Mouse (Mus musculus) hindbrain, embryonic 15.5 days (tissue): ENCODE measurements around the gene Ano4. TPM values are rescaled to one million over a fixed set of nuclear protein-coding genes. Genes with fewer than 3 reads are reported as not detected.

Experiments used
- ATAC-seq: fragments of 200-750 bp; cut with Nextera tagmentation; 2 replicates; pipeline ENCODE4 v1.8.0; 2017; ENCODE audit warnings: low read depth, moderate number of reproducible peaks, moderate TSS enrichment; ENCODE audit not compliant: low FRiP score
- H3K27ac ChIP-seq: fragments of 300-500 bp; sonication (generic); replicated peaks from 2 replicates; pipeline ENCODE4 v1.5.1; 2015; ENCODE audit warnings: mild to moderate bottlenecking, inconsistent platforms
- H3K27me3 ChIP-seq: fragments of 300-500 bp; sonication (generic); 2 replicates; pipeline ENCODE4 v1.6.1; 2015; ENCODE audit warnings: control low read depth, inconsistent platforms
- H3K36me3 ChIP-seq: fragments of 300-500 bp; sonication (generic); 2 replicates; pipeline ENCODE4 v1.6.1; 2015; ENCODE audit warnings: control low read depth, inconsistent platforms
- H3K4me1 ChIP-seq: fragments of 300-500 bp; sonication (generic); replicated peaks from 2 replicates; pipeline ENCODE4 v1.6.1; 2015; ENCODE audit warnings: control low read depth, inconsistent platforms
- H3K4me2 ChIP-seq: fragments of 300-500 bp; sonication (generic); 2 replicates; pipeline ENCODE4 v1.6.1; 2015; ENCODE audit warnings: moderate library complexity, mild to moderate bottlenecking, inconsistent platforms
- H3K4me3 ChIP-seq: fragments of 300-500 bp; sonication (generic); 2 replicates; pipeline ENCODE4 v1.5.1; 2015; ENCODE audit warnings: mild to moderate bottlenecking, inconsistent platforms
- H3K9ac ChIP-seq: fragments of 300-500 bp; sonication (generic); 2 replicates; pipeline ENCODE4 v1.6.1; 2015; ENCODE audit warnings: inconsistent platforms
- H3K9me3 ChIP-seq: fragments of 300-500 bp; sonication (generic); 2 replicates; pipeline ENCODE4 v1.6.1; 2016; ENCODE audit warnings: control low read depth, inconsistent platforms
- WGBS: fragments of 180-500 bp; shearing (Covaris S2); methylation state at CpG from one replicate; pipeline ENCODE4 v1.1.7; 2015; 5-methylcytosine and 5-hydroxymethylcytosine counted together
- polyA plus RNA-seq: library from polyadenylated mRNA; unstranded; fragments of >200 nt; fragmentation: Nextera tagmentation; extraction: Ambion mirVana; gene quantifications from 2 replicates; pipeline ENCODE4 v1.2.1, GENCODE M21; 2015

The Ano4 gene
- polyA plus RNA-seq, 1 experiment from 2014 or later: 10.1 TPM

DNA sequence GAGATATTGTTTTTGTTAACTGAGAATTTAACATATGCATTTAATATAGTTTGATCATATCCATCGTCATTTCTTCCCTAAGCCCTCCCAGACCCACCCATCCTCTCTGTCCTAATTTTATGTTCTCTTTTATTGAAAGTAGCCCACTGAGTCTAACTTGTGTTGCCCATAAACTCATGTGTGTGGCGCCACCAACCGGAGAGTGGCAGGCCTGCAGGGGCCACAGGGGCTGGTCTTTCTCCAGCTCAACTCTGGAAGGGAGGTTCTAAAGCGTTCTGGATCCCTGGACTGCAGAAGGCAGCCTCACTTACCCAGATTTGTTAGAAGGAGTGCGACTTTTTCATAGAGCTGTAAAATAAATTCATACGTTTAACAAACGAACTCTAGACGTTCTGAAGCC is 361.1 kb downstream of the Ano4 start:
- Histone ChIP-seq H3K4me3 (no peak overlapping the region), H3K9me3 (no peaks in the 10 kb centered on the region), H3K9ac (no peak overlapping the region), H3K27me3 (no peaks in the 10 kb centered on the region), H3K36me3 (no peaks in the 10 kb centered on the region), H3K4me2 (no peak overlapping the region), H3K4me1 (no peaks in the 10 kb centered on the region), H3K27ac (no peak overlapping the region)
- ATAC-seq: no peak
- 31% methylated on average over 8 of the region's 8 CpGs for WGBS

DNA sequence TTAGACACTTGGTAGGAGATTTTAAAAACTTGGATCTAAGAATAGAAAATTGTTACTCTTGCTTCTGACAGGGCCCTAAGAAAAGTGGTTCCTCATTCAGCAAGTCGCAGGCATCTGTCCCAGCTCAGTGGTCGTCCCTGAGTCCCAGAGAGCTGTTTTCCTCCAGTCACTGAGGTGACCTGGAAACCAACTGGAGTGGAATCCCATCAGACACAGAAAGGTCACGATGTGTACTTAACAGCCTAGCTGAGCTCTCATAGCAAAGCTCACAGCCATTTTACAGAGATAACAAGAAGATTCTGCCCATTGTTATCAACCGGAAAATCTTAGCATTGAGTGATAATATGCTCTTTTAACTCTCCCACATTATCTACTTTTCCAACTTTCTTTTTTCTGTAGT is 365.1 kb downstream of the Ano4 start:
- 70% methylated on average over 4 of the region's 4 CpGs for WGBS
- H3K27ac ChIP-seq: no peak overlapping the region
- H3K4me2 ChIP-seq: no peak overlapping the region
- no peaks in the 10 kb centered on the region for H3K27me3 ChIP-seq
- H3K9me3 ChIP-seq: no peaks in the 10 kb centered on the region
- no peaks in the 10 kb centered on the region for H3K4me1 ChIP-seq
- no peak overlapping the region for H3K4me3 ChIP-seq
- no peaks in the 10 kb centered on the region for H3K36me3 ChIP-seq
- ATAC-seq: no peak
- H3K9ac ChIP-seq: no peak overlapping the region

DNA sequence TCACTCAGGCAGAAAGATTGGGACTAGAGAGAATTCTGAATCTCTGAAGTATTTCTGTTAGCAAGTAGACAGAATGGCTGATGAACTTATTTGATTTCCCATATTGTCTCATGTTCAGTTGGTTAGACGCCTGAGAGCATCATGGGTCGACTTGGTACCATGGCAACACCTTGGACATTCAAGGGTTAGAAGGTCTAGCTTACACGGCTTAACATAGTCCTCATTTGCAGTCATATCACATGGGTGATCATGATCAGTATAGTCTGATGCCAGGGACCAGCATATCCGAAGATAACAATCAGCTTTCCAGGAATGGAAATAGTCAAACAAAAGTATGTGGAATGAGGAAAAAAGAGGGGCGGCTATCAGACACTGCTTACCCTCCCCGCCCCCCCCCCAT is 365.6 kb downstream of the Ano4 start:
- Histone ChIP-seq H3K4me1 (no peaks in the 10 kb centered on the region), H3K9ac (no peak overlapping the region), H3K4me2 (no peak overlapping the region), H3K27ac (no peak overlapping the region), H3K9me3 (no peaks in the 10 kb centered on the region), H3K27me3 (no peaks in the 10 kb centered on the region), H3K36me3 (no peaks in the 10 kb centered on the region), H3K4me3 (no peak overlapping the region)
- WGBS: 63% methylated on average over 6 of the region's 6 CpGs
- ATAC-seq: no peak

DNA sequence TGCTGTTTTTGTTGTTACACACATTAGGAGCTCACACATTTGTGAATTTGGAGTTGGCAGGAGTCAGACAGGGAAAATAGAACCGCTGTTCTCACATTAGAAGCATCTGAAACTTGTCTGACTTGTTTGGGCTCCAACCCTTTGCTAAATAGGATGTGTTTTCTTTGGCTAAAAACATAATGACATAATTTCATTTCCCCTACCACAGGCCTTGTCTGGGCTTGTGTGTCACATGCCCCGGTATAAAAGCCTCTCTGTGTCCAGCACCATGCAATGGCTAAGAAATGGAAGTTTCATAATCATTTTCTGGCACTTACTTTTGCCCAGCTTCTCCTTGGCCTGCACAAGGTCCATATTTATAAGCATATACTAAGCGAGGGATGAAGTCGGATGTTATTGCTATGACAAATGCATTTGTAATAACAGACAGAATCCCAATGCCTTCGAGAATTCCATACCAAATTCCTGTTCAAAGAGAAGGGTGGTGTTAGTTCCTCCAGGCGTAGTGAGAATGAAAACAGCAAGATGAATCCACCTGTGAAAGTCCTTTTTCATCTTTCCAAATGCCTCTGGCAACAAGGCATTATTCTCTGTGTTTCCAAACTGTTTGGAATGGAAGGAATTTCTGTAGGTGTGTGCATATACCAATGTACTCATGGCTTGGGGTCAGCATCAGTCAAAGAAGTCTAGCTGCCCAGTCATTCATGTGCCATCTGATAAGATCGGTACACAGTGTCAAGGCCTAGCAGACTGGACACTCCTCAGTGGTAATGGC is 373.4 kb downstream of the Ano4 start:
- Histone ChIP-seq H3K27ac (no peak overlapping the region), H3K4me3 (no peak overlapping the region), H3K27me3 (no peaks in the 10 kb centered on the region), H3K9me3 (no peaks in the 10 kb centered on the region), H3K4me1 (no peaks in the 10 kb centered on the region), H3K4me2 (no peak overlapping the region), H3K36me3 (0 out of 2 replicates have a peak, but pooled peaks cover 3% of the 10 kb centered on the region), H3K9ac (no peak overlapping the region)
- ATAC-seq: no peak
- WGBS: 87% methylated on average over 7 of the region's 7 CpGs

DNA sequence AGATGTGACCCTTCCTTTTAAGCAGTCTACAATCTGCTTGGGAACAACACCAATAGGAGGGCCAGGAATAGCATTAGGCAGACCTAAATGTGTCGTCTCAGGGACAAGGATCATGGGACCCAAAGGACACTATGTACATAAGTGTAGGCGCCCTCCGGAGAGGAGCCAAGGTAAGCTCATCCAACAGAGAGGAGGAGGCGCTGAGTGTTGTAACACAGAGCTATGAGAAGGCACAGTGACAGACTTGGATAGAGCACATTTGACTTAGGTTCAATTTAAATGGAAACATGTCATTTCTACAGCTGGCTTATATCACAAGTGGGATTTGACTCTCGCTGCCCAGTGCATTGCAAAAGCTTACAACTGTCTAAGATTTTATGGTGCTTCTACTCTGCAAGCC is 376.0 kb downstream of the Ano4 start:
- H3K4me2 ChIP-seq: no peak overlapping the region
- no peaks in the 10 kb centered on the region for H3K27me3 ChIP-seq
- no peaks in the 10 kb centered on the region for H3K4me1 ChIP-seq
- no peak overlapping the region for H3K27ac ChIP-seq
- no peak overlapping the region for H3K4me3 ChIP-seq
- 0 out of 2 replicates have a peak, but pooled peaks cover 3% of the 10 kb centered on the region for H3K36me3 ChIP-seq
- no peaks in the 10 kb centered on the region for H3K9me3 ChIP-seq
- H3K9ac ChIP-seq: no peak overlapping the region
- ATAC-seq: no peak
- WGBS: 92% methylated on average over 5 of the region's 5 CpGs

DNA sequence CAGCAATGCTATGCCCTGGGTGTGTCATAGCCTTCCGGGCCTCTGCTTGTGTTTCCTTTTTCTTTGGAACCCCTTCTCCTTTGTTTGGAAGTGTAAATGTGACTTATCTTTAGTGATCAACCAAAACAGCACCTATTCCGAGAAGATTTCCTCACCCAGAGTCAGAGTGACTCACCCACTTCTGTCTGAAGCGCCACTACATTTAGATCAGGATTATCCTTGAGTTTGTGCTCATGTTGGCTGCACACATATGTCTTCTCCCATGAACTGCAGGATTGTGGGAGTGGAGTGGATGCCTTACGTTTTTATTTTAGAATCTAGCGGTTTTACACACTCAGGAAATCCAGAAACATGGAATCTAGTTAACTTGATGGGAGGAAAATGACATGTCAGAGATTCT is 383.8 kb downstream of the Ano4 start:
- WGBS: 80% methylated on average over 5 of the region's 5 CpGs
- no peak for ATAC-seq
- H3K27ac ChIP-seq: no peak overlapping the region

DNA sequence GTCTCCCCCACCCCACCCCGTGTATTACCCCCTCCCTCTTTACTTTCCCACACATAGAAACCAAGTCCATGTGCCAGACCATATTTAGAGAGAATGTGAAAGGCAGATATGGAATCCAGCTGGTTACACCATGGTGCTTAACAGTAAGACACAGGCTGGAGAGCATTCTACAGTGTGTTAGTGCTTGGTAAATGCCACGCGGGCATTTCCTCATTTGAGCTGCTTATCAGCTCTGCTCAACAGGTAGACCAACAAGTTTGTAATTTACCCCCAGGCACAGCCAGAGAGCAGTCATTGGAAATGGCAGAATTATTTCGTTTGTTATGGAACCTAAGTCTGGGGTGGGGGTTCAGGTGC is 394.3 kb downstream of the Ano4 start:
- Histone ChIP-seq H3K36me3 (no peaks in the 10 kb centered on the region), H3K4me3 (no peak overlapping the region), H3K4me2 (no peak overlapping the region), H3K27ac (no peak overlapping the region), H3K9me3 (no peaks in the 10 kb centered on the region), H3K27me3 (no peaks in the 10 kb centered on the region), H3K4me1 (no peaks in the 10 kb centered on the region), H3K9ac (no peak overlapping the region)
- no peak for ATAC-seq
- 83% methylated on average over 4 of the region's 4 CpGs for WGBS

More for the DNA sequence above, 383.8 kb downstream of the Ano4 start:
- Histone ChIP-seq H3K9ac (no peak overlapping the region), H3K4me2 (no peak overlapping the region), H3K4me3 (no peak overlapping the region), H3K4me1 (no peaks in the 10 kb centered on the region), H3K36me3 (no peaks in the 10 kb centered on the region), H3K9me3 (no peaks in the 10 kb centered on the region), H3K27me3 (no peaks in the 10 kb centered on the region)

DNA sequence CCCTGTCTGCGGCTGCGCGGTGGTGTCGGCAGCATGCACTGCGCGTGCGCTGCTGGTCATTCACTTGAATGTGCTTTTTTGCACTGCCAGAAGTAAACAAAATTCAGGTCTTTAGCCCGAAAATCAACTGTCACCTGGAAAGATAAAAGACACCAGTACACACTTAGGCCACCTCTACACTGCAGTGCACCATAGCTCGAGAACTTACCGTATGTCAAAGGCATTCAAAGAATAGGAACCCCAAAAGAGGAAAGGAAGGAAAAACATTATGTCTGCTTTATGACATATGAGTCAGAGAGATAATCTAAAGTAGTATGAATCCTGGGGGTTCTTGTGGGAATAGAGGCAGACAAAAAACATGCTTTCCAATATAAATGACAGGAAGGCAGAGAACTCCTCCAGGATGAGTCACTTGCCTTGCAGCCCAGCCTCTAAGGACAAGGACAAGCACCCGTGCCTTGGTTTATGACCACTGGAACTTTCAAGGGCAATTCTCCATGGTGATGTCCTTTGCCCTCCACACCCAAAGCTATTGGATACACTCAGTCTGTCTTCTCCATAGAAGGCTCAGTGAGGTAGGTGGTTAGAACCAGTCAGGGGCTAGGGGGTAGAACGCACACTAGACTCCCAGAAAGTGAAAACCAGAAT is 394.8 kb downstream of the Ano4 start:
- Histone ChIP-seq H3K4me2 (no peak overlapping the region), H3K4me3 (no peak overlapping the region), H3K36me3 (no peaks in the 10 kb centered on the region), H3K27ac (no peak overlapping the region), H3K9ac (no peak overlapping the region), H3K9me3 (no peaks in the 10 kb centered on the region), H3K4me1 (no peaks in the 10 kb centered on the region), H3K27me3 (no peaks in the 10 kb centered on the region)
- ATAC-seq: no peak
- WGBS: 94% methylated on average over 12 of the region's 12 CpGs

Other genes starting within 250 kb of the Ano4 start
- 5.5 and 7.4 TPM in 2 replicates for gene Gas2l3, start 99.2 kb upstream of the Ano4 start, polyA plus RNA-seq
- gene Nr1h4, start 188.8 kb upstream of the Ano4 start, polyA plus RNA-seq: not detected in 2 replicates